Mouse (Mus musculus) olfactory bulb, adult 2 months (tissue): ENCODE data around the gene D330020A13Rik. TPM values are rescaled to one million over a fixed set of nuclear protein-coding genes. Genes with fewer than 3 reads are reported as not detected.
"Not testable (repeated sequence)": the region's sequence is repeated elsewhere in the genome, so short reads cannot be mapped to it uniquely, and the experiment has no call there.

Source experiments
- H3K27ac ChIP-seq: fragments of 200-500 bp; 2 replicates; pipeline ENCODE4 v1.5.1; 2012; ENCODE audit warnings: low read depth, low read length; ENCODE audit not compliant: insufficient read depth
- H3K4me1 ChIP-seq: fragments of 200-500 bp; 2 replicates; pipeline ENCODE4 v1.6.1; 2012; ENCODE audit warnings: low read length; ENCODE audit not compliant: control insufficient read depth, insufficient read depth
- H3K4me3 ChIP-seq: fragments of 200-500 bp; 2 replicates; pipeline ENCODE4 v1.5.1; 2012; ENCODE audit warnings: mild to moderate bottlenecking, low read depth, low read length, moderate library complexity; ENCODE audit not compliant: insufficient read depth
- CTCF ChIP-seq: fragments of 200-500 bp; IDR thresholded peaks from 2 replicates; pipeline ENCODE4 v1.5.1; 2012; ENCODE audit warnings: low read depth, mild to moderate bottlenecking, low read length, moderate library complexity; ENCODE audit not compliant: insufficient read depth
- POLR2A ChIP-seq: fragments of 200-500 bp; IDR thresholded peaks from 2 replicates; pipeline ENCODE4 v1.6.1; 2012; ENCODE audit warnings: mild to moderate bottlenecking, low read depth, low read length, moderate library complexity; ENCODE audit not compliant: insufficient read depth
- WGBS: fragments of 180-500 bp; shearing (Covaris S2); methylation state at CpG from one replicate; pipeline ENCODE4 v1.1.7; 2018; 5-methylcytosine and 5-hydroxymethylcytosine counted together
- polyA plus RNA-seq: library from polyadenylated mRNA; stranded (reverse); fragments of >200 nt; gene quantifications from 2 replicates; pipeline ENCODE4 v1.2.4, GENCODE M21; 2012; ENCODE audit warnings: low replicate concordance; ENCODE audit not compliant: missing spikeins, insufficient read depth, insufficient read length

D330020A13Rik gene
- polyA plus RNA-seq, 1 experiment = not detected

DNA sequence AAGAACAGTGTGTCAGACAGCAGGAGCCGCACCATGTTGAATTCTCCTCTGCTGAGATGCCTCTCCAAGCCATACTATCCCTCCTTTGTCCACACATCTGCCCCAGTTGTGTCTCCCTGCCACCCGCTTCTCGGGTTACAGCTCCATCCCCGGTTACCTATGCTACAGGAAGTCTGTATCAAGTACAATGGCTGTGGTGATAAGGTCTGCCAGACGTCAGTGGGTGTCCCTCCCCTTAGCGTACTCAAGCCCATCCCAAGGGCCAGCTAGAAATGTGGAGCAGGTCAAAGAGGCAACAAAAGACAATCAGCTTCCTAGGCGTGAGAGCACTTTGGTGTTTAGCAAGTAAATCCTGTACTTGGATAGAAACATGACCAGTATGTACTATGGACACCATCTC lies 5.6 kb upstream of the D330020A13Rik start:
- H3K4me3 ChIP-seq = no peak overlapping the region
- no peak overlapping the region for H3K27ac ChIP-seq
- TF ChIP-seq POLR2A (no peak), CTCF (no peak)
- peaks cover 2% of the 10 kb centered on the region for H3K4me1 ChIP-seq
- 70% methylated on average over 7 of the region's 7 CpGs for WGBS

GRCm38 (mm10) chr6:120289430-120289829 lies 4.7 kb upstream of the D330020A13Rik start:
- 94% methylated on average over 4 of the region's 4 CpGs for WGBS
- H3K4me3 ChIP-seq = no peak overlapping the region
- no peak for TF ChIP-seq CTCF
- no peak for TF ChIP-seq POLR2A
- H3K4me1 ChIP-seq = peaks cover 4% of the 10 kb centered on the region
- no peak overlapping the region for H3K27ac ChIP-seq

GRCm38 (mm10) chr6:120291396-120292009 lies 2.7 kb upstream of the D330020A13Rik start:
- TF ChIP-seq CTCF (no peak), POLR2A (no peak)
- Histone ChIP-seq H3K27ac (no peak overlapping the region), H3K4me1 (peaks cover 9% of the 10 kb centered on the region), H3K4me3 (no peak overlapping the region)
- 69% methylated on average over 7 of the region's 7 CpGs for WGBS

DNA sequence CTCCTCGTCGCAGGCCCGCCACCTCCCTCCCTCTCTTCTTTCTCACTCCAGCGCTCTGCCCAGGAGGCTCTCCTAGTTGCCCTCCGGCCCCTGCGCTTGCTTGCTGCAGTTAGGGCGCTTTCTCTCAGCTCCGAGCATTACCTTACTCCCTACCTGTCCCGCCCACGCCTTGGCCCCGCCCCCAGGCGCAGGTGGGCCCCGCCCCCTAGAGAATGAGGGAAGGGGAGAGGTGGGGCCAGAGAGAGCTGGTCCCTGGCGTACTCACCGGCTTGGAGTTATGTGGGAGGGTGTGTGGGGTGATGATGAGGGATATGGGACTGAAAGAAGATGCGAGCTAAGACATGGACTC lies 595 bp downstream of the D330020A13Rik start:
- WGBS = 2% methylated on average over 16 of the region's 16 CpGs
- Histone ChIP-seq H3K27ac (no peak overlapping the region), H3K4me3 (peak overlapping the region; percentile 57), H3K4me1 (peaks cover 9% of the 10 kb centered on the region)
- TF ChIP-seq CTCF = no peak
- TF ChIP-seq POLR2A = no peak

GRCm38 (mm10) chr6:120296589-120296988 lies 2.4 kb downstream of the D330020A13Rik start:
- WGBS = 96% methylated on average over 2 of the region's 2 CpGs
- not testable (repeated sequence) for H3K4me1 ChIP-seq, H3K4me3 ChIP-seq, H3K27ac ChIP-seq

DNA sequence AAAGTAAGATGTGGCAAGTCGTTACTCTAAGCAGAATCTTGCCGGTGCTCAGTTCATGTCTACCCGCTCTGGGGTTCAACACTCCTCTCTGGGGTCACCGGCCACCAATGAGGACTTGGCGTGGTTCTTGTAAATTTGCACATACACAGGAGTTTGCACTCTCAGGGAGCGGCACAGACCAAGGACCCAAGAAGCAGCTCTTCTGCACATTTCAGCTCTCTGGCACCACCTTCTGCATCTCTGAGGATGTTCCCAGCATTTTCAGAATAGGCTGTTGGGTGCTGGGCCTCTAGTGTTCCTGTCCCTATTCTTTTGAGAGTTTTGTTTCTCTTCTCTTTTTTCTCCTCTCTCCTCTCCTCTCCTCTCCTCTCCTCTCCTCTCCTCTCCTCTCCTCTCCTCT lies 7.0 kb downstream of the D330020A13Rik start:
- Histone ChIP-seq H3K4me1 (no peaks in the 10 kb centered on the region), H3K4me3 (no peak overlapping the region), H3K27ac (no peak overlapping the region)
- WGBS = 30% methylated on average over 6 of the region's 6 CpGs
- TF ChIP-seq CTCF (peak; percentile 38; the same call in 1 of the 2 replicates), POLR2A (no peak)

GRCm38 (mm10) chr6:120302755-120303316 lies 8.7 kb downstream of the D330020A13Rik start:
- Histone ChIP-seq H3K4me3 (no peak overlapping the region), H3K4me1 (no peaks in the 10 kb centered on the region), H3K27ac (no peak overlapping the region)
- WGBS = 21% methylated on average over 16 of the region's 16 CpGs
- TF ChIP-seq CTCF = no peak

DNA sequence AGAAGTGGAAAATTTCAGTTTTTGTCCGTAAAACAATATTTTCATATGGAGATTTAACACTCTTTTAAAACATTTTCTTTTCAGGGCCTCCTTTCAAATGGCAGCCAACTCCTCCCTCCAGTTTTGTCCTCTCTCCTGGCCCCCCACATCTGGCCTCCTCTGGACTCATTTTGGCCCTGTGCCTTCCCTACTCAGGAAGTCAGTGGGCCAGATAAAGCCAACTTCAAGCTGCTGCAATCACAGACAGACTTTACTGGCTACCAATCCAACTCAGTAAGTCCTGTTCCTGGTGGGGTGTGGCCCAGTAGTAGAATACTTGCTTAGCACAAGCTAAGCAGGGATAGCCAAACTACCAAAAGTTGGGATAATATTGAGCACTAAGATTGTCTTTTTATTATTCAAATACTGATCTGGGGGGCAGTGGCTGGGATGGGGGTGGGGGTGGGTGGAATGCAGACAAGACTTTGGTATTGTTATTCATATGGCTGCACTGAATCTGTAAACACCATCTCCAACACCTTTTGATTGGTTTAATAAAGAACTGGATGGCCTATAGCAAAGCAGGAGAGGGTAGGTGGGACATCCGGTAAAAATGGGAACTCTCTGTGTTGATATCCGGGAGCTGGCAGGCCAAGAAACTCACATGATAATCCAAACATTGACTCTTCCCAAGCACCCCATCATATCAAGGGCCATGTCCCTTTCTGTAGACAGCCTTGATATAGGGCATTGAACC lies 12.9 kb downstream of the D330020A13Rik start:
- H3K4me3 ChIP-seq = no peak overlapping the region
- peaks cover 3% of the 10 kb centered on the region; the same call in 1 of the 2 replicates for H3K4me1 ChIP-seq
- H3K27ac ChIP-seq = no peak overlapping the region
- TF ChIP-seq POLR2A (no peak), CTCF (no peak)
- WGBS = 93% methylated on average over 3 of the region's 3 CpGs

DNA sequence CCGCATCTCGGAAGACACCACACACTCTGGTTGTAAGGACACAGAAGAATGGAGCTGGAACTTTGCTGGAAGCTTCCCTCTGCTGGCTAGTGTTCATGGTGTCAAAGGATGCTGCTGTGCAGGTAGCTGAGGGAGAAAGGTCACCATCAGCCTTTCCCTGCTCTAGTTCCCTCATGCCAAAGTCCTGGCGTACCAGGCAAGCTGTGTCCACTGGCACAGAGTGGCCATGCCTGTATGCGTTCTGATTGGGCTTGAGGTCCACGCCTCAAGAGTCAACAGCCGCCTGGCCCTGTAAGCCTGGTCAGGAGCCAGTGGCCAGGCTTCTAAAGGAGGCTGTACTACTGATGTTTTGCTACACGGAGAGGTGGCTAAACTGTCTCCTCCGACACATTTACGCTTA lies 15.2 kb downstream of the D330020A13Rik start:
- Histone ChIP-seq H3K4me3 (no peak overlapping the region), H3K27ac (no peak overlapping the region), H3K4me1 (peaks cover 3% of the 10 kb centered on the region; the same call in 1 of the 2 replicates)
- WGBS = 83% methylated on average over 9 of the region's 9 CpGs
- TF ChIP-seq POLR2A = no peak
